Mouse (Mus musculus): Measurements from ENCODE around the gene Ifnk. TPM values are rescaled to one million over a fixed set of nuclear protein-coding genes. Genes with fewer than 3 reads are reported as not detected.

Ifnk gene
- not detected for polyA plus RNA-seq (2017; shearing (Covaris generic))

GRCm38 (mm10) chr4:35151756-35152155 lies at the start of gene Ifnk:
Gene Ifnk, plus strand, starts transcription at chr4:35152056.

DNA sequence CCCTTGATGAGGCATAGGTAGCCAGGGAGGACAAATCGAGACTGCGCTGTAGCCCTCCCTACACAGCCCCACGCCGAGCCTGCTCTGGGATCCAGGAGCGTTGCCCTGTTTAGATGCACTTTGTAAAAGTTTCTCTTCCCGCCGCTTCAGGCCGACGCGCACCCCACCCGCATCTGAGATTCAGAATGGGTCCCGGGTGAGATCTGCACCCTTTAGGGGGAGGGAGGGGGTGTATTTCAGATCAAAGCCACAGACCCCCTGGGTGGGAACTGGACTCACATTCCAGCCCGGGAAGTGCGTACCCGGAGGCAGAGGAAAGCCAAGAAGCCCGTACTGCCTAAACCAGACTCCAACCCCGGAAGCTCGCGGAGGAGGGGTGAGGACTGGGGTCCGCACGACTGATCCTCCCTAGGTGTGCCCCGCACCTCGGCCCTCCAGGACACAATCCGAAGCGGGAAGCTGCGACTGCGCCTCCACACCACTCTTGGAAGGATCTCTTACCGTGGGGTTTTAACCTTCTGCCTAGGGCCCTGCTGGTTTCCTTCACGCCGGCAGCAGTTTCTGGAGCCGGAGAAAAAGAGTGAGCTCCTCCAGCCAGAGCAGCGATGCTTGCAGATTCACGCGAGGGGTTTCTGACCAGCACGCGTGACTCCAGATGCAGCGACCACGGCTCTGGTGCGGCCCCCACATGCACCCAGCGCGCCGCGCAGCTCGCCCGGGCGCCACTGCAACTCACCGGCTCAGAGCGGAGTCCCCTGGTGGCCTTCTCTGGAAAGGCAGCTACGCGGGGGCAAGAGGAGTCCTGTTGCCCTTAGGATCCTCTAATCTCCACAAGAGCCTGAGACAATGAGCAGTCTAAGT lies 5.1 kb downstream of the Ifnk start, which contains the start of gene Mob3b:
Gene Mob3b, minus strand, starts transcription at position 734 of the 861 bp plus-strand sequence.

Other genes starting within 250 kb of the Ifnk start
- gene Mob3b, start 5.4 kb downstream of the Ifnk start, polyA plus RNA-seq (2017; shearing (Covaris generic)), result 1 to 10 TPM; 3.5 to 5.0 TPM
- gene C9orf72, start 74.1 kb downstream of the Ifnk start, polyA plus RNA-seq (2017; shearing (Covaris generic)), result 1 to 10 TPM; 4.6 to 6.9 TPM

Measured in activated CD4-positive, CD25-positive, alpha-beta regulatory T cell (primary cell).